Mouse (Mus musculus) duodenum, adult 2 months (tissue): Measurements from ENCODE around the gene 4930412O13Rik. TPM values are rescaled to one million over a fixed set of nuclear protein-coding genes. Genes with fewer than 3 reads are reported as not detected.

Experiments used
- polyA plus RNA-seq: library from polyadenylated mRNA; depleted of rRNA; stranded (reverse); fragments of >200 nt; gene quantifications from 2 replicates; pipeline ENCODE4 v1.2.3, GENCODE M21; 2012; ENCODE audit warnings: low replicate concordance; rRNA removed

The 4930412O13Rik gene
- polyA plus RNA-seq = not detected in 2 replicates

DNA sequence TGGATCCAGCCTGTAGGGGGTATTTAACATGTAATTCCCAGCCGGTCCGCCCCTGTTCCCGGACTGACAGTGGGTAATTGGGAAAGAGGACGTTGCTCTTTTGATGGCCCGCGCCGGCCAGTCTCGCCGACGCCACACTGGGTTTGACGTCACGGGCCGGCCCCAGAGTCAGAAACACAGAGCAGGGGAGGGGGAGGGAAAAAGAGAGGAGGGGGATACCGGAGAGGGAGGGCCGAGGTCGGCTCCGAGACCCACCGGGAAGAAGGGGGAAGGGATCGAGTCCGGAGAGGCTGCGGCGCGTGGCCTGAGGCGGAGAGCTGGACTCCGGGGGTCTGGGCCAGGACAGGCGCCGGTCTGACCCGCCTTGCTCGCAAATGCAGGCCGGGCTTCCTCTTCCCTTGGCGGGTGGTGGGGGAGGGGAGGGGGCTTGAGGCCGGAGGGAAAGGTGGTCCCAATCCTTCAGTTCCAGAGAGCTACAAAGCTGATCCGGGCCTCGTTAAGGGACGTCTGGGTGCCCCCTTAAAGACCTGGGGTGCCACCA is at the start of gene 4930412O13Rik:
Gene 4930412O13Rik, plus strand, starts transcription at position 202 of the 541 bp plus-strand sequence.

DNA sequence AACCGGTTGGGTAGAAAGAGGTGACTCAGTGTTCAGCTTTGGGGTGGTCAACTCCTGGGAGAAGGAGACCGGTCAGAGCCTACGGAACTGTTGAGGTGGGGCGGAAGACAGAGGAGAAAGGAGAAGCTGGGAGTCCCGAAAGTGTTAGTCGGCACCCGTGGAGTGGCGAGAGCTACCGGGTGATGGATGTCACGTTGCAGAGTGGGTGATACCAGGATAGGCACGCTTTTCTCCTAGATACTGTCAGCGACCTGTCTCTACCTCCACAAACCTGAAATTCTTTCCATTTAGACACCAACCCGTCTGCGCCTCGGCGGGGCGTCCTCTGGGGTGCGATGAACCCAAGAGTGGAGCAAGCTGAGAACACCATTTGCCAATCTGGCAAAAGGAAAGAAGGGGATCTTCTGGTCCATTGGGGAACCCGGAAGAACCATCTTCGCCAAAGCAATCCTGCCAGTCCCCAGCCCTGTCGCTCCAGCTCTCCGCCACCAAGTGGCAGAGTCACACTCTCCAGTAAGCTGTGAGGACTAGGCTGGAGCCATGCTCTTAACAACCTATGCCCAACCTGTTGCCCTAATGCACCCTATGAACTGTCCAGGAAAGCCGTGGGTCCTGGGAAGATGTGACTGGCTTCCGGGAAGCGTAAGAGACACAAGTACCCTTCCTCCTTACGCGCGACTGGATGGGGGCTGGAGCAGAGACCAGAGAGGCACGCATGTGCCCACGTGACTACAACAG is 8.0 kb downstream of the 4930412O13Rik start, which contains the start of gene 9230102O04Rik:
Gene 9230102O04Rik, minus strand, starts transcription at position 628 of the 738 bp plus-strand sequence.

DNA sequence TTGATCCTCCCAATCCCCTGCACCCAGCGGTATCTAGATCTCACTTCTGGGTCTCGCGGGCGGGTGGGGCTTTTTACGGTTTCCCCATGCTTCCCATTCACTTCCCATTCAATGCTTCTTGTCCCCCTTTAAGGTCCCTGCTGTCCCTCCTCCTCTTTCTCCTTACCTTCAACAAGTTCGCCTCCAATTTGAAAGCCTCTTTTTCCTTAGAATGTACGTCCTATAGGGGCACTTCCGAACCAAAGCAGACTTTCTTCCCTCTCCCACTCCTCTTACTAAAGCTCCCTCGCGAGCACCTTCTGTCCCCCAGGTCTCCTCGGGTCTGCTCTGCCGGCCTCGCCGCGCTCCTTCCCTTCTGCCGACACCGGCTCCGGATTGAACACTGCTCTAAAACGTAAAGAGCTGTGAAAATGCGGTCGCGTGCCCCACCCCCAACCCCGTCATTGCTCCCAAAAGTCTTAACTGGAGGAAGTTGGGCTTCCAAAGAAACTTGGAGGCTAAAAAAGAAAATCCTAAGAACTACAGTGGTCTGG is 8.7 kb downstream of the 4930412O13Rik start, which contains the start of gene Gata3:
Gene Gata3, minus strand, starts transcription at position 384 of the 533 bp plus-strand sequence.

Other genes with a start within 250 kb of the 4930412O13Rik start
- not detected in 2 replicates for gene 9230102O04Rik, start 8.3 kb downstream of the 4930412O13Rik start, polyA plus RNA-seq
- gene Gata3, start 8.8 kb downstream of the 4930412O13Rik start, polyA plus RNA-seq = 1.1 and 1.2 TPM in 2 replicates
- 2.7 and 3.2 TPM in 2 replicates for gene Taf3, start 167.3 kb downstream of the 4930412O13Rik start, polyA plus RNA-seq
- 258 and 383 TPM in 2 replicates for gene Atp5c1, start 199.3 kb downstream of the 4930412O13Rik start, polyA plus RNA-seq
- 0.55 and 0.78 TPM in 2 replicates for gene Kin, start 199.3 kb downstream of the 4930412O13Rik start, polyA plus RNA-seq